24 mouse cellular contexts compared by ENCODE assay signal in the genomic region with DNA sequence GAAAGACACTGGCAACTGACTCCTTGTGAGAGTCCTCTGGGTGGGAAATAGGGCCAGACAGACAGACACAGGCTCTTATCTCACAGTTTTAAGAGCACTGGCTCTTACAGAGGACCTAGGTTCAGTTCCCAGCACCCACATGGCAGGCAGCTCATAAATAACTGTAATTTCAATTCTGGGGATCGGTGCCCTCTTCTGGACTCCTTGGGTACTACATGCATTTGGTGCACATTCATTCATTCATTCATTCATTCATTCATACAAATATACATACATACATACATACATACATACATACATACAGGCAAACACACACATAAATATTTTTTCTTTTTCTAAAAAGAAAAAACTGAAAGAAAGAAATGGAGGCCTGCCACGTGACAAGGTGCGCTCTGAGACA. TPM values are rescaled to one million over a fixed set of nuclear protein-coding genes. Genes with fewer than 3 reads are reported as not detected.
A peak's percentile ranks its signal among the peaks of the same experiment; 100 is the strongest.
DNase-seq lines count a peak whose midpoint lies in the region; ATAC-seq and TF ChIP-seq lines count a peak whose summit lies in the region.
"Had no signal": no experiment of that assay in that cellular context is flagged by ENCODE, and none has a peak within 500 bp of the region (broad histone marks: within the 10 kb centered on the region; RNA-seq: fewer than 3 reads in every experiment).

No protein-coding gene starts in this region.

- no peak overlapping the region for H3K4me2 ChIP-seq in heart, postnatal 0 days (ENCODE audit: low read depth, low read length)
- no peak overlapping the region for H3K4me2 ChIP-seq in liver, embryonic 11.5 days
- H3K4me2 ChIP-seq: embryonic facial prominence, embryonic 13.5 days; hindbrain, embryonic 14.5 days; neural tube, embryonic 15.5 days had no signal

- in situ Hi-C loops in ES-E14 (cut with MboI; ENCODE audit: low sequenced_read_pairs in 2 of 2, unreplicated experiment in 2 of 2): no loop called here

- no peak overlapping the region for H3K9ac ChIP-seq in heart, postnatal 0 days (replicated peaks; ENCODE audit: low read depth, low read length)
- no peak overlapping the region for H3K9ac ChIP-seq in liver, adult 2 months (ENCODE audit: low read depth, low read length)
- no peak overlapping the region for H3K9ac ChIP-seq in liver, embryonic 11.5 days (ENCODE audit: low read depth, low read length)
- H3K9ac ChIP-seq in ES-E14 (ENCODE audit: insufficient read depth, low read depth, low read length, poor library complexity, severe bottlenecking): no peak overlapping the region
- H3K9ac ChIP-seq: embryonic facial prominence, embryonic 13.5 days; hindbrain, embryonic 14.5 days; neural tube, embryonic 15.5 days had no signal

- H3K79me2 ChIP-seq in liver, adult 2 months (ENCODE audit: control insufficient read depth, insufficient read depth, low read length): no peaks in the 10 kb centered on the region

- ATAC-seq in heart, postnatal 0 days (ENCODE audit: insufficient read depth, low read depth): no peak
- no peak for ATAC-seq in liver, embryonic 11.5 days (replicated peaks; ENCODE audit: low FRiP score)
- ATAC-seq: forebrain, embryonic 14.5 days; Patski had no signal

- 98% methylated on average over 3 of the region's 3 CpGs for WGBS in heart, postnatal 0 days
- WGBS in liver, adult 2 months: 98% methylated on average over 3 of the region's 3 CpGs
- 93% methylated on average over 3 of the region's 3 CpGs for WGBS in liver, embryonic 11.5 days

- H3K4me3 ChIP-seq in heart, postnatal 0 days (ENCODE audit: low read depth, low read length): no peak overlapping the region
- no peak overlapping the region for H3K4me3 ChIP-seq in liver, adult 2 months (ENCODE audit: insufficient read depth, low read depth, low read length)
- H3K4me3 ChIP-seq in liver, embryonic 11.5 days (ENCODE audit: low read depth, low read length): no peak overlapping the region
- no peak overlapping the region for H3K4me3 ChIP-seq in ES-E14 (ENCODE audit: insufficient read depth in 1 of 2, low read depth in 1 of 2, low read length in 2 of 2, poor library complexity in 1 of 2, severe bottlenecking in 1 of 2)
- H3K4me3 ChIP-seq: embryonic facial prominence, embryonic 13.5 days; heart, embryonic 10.5 days; myocyte; neural tube, embryonic 15.5 days had no signal

- no peak for DNase-seq in heart, postnatal 0 days (ENCODE audit: low spot score)
- no peak for DNase-seq in heart, postnatal 36 days
- DNase-seq in liver, adult 2 months (ENCODE audit: extremely low read depth, low read depth, low spot score): no peak
- DNase-seq in liver, embryonic 11.5 days (ENCODE audit: low spot score): no peak
- DNase-seq in ES-E14 (ENCODE audit: low read depth, low spot score): peak; percentile 24
- peak; percentile 35 for DNase-seq in induced T-regulatory cell, adult 2 months (ENCODE audit: low read depth)
- DNase-seq in cerebellum, postnatal 14 days: no peak
- DNase-seq: adrenal gland, postnatal 14 days; cerebellum, adult 11 months; cerebellum, postnatal 10 days; gastrocnemius, postnatal 36 days; heart, postnatal 10 days; kidney, adult 18-20 months; kidney, postnatal 4 days; midbrain, embryonic 14.5 days; spleen, adult 18-20 months; thymus, adult 2 months had no signal

- TF ChIP-seq CTCF in heart, postnatal 0 days (IDR thresholded peaks at IDR 0.05; ENCODE audit: low read depth): peak; percentile 23; the same call in 1 of the 2 replicates
- 0 out of 2 replicates have a peak, but pooled peaks have one; percentile 7 for TF ChIP-seq CTCF in liver, adult 2 months (IDR thresholded peaks at IDR 0.05; ENCODE audit: low read depth, low read length)

- no peak overlapping the region for H3K27ac ChIP-seq in heart, postnatal 0 days (ENCODE audit: low read depth)
- no peak overlapping the region for H3K27ac ChIP-seq in liver, adult 2 months (replicated peaks; ENCODE audit: insufficient read depth, low read depth, low read length)
- H3K27ac ChIP-seq in liver, embryonic 11.5 days (ENCODE audit: low read depth, low read length): no peak overlapping the region
- H3K27ac ChIP-seq in ES-E14 (ENCODE audit: insufficient read depth, low read depth, low read length, poor library complexity, severe bottlenecking): no peak overlapping the region
- H3K27ac ChIP-seq: embryonic facial prominence, embryonic 13.5 days; heart, embryonic 10.5 days; hindbrain, embryonic 14.5 days; neural tube, embryonic 15.5 days had no signal

- intact Hi-C loops in heart, postnatal 36 days (cut with DNase I): no loop called here

- no peak for TF ChIP-seq EP300 in heart, postnatal 0 days (IDR thresholded peaks at IDR 0.05; ENCODE audit: low read depth)

- peaks cover 4% of the 10 kb centered on the region; the same call in 1 of the 2 replicates for H3K9me3 ChIP-seq in heart, postnatal 0 days (replicated peaks; ENCODE audit: control insufficient read depth, low read length)
- no peaks in the 10 kb centered on the region for H3K9me3 ChIP-seq in liver, embryonic 11.5 days (ENCODE audit: control insufficient read depth, low read length)
- H3K9me3 ChIP-seq in ES-E14 (ENCODE audit: control insufficient read depth, insufficient read depth, low read depth, low read length): no peaks in the 10 kb centered on the region
- H3K9me3 ChIP-seq: heart, embryonic 10.5 days; neural tube, embryonic 15.5 days had no signal

- H3K4me1 ChIP-seq in heart, postnatal 0 days (ENCODE audit: control insufficient read depth, insufficient read depth): peaks cover 41% of the 10 kb centered on the region
- no peaks in the 10 kb centered on the region for H3K4me1 ChIP-seq in liver, adult 2 months (ENCODE audit: control insufficient read depth, insufficient read depth, low read length)
- H3K4me1 ChIP-seq in liver, embryonic 11.5 days (replicated peaks; ENCODE audit: control insufficient read depth, insufficient read depth, low read length): no peaks in the 10 kb centered on the region
- H3K4me1 ChIP-seq in ES-E14 (ENCODE audit: control insufficient read depth in 2 of 2, insufficient read depth in 2 of 2, low read length in 2 of 2, poor library complexity in 1 of 2): peaks cover 4 to 14% of the 10 kb centered on the region in 2 experiments; a peak in 2 of 4 replicates

- no peak for TF ChIP-seq POLR2A in liver, adult 2 months (IDR thresholded peaks at IDR 0.05; ENCODE audit: extremely low read depth, insufficient read depth, low read length)

- no peaks in the 10 kb centered on the region for H3K27me3 ChIP-seq in heart, postnatal 0 days (ENCODE audit: control insufficient read depth, insufficient read depth, low read length)
- H3K27me3 ChIP-seq in liver, adult 2 months (ENCODE audit: control insufficient read depth, insufficient read depth, low read length): no peaks in the 10 kb centered on the region
- no peaks in the 10 kb centered on the region for H3K27me3 ChIP-seq in liver, embryonic 11.5 days (replicated peaks; ENCODE audit: control insufficient read depth, insufficient read depth, low read length)
- H3K27me3 ChIP-seq: embryonic facial prominence, embryonic 13.5 days; neural tube, embryonic 15.5 days; Patski had no signal

- no peaks in the 10 kb centered on the region for H3K36me3 ChIP-seq in heart, postnatal 0 days (replicated peaks; ENCODE audit: control insufficient read depth, insufficient read depth, low read length)
- H3K36me3 ChIP-seq in liver, adult 2 months (ENCODE audit: control insufficient read depth, insufficient read depth, low read length): no peaks in the 10 kb centered on the region
- no peaks in the 10 kb centered on the region for H3K36me3 ChIP-seq in liver, embryonic 11.5 days (ENCODE audit: control insufficient read depth, insufficient read depth, low read length)
- no peaks in the 10 kb centered on the region for H3K36me3 ChIP-seq in ES-E14 (ENCODE audit: control insufficient read depth, insufficient read depth, low read length, poor library complexity, severe bottlenecking)
- H3K36me3 ChIP-seq: neural tube, embryonic 15.5 days had no signal

TF ChIP-seq in ES-E14, 5 proteins besides CTCF, POLR2A, EP300 and RAD21:
- no peak for TF ChIP-seq MAFK (IDR thresholded peaks at IDR 0.05; ENCODE audit: insufficient read depth, low read depth, low read length)
- 0 out of 2 replicates have a peak, but pooled peaks have one; percentile 4 for TF ChIP-seq ZC3H11A (IDR thresholded peaks at IDR 0.05; ENCODE audit: borderline replicate concordance, low read depth, low read length)

RNA-seq across cellular contexts. Expression of gene Sh3bp4, which starts 56.9 kb away (rescaled TPM):
- 50.6 and 74.8 TPM in 2 replicates for total RNA-seq in heart, postnatal 0 days (2014; rRNA removed; ENCODE audit: low replicate concordance)
- 11.0 and 15.1 TPM in 2 replicates for polyA plus RNA-seq in heart, postnatal 0 days (2015; fragmentation: Nextera tagmentation; extraction: Ambion mirVana)
- total RNA-seq in heart, postnatal 36 days (2021): 10 to 100 TPM; 11.3 to 11.8 TPM
- total RNA-seq in liver, adult 2 months (2014; rRNA removed): 0.46 and 0.67 TPM in 2 replicates
- 0.34 and 0.45 TPM in 2 replicates for polyA plus RNA-seq in liver, adult 2 months (2012; rRNA removed)
- 4.4 and 4.7 TPM in 2 replicates for polyA plus RNA-seq in liver, embryonic 11.5 days (2014; fragmentation: Nextera tagmentation; extraction: Ambion mirVana)
- total RNA-seq in ES-E14 (2012; rRNA removed): 10.0 and 12.0 TPM in 2 replicates

Comparison
In these comparisons a context has a peak if more than half of its experiments do, and no peak if none do; other contexts are left out.
1. DNase-seq: peak in ES-E14 (single experiment) and induced T-regulatory cell, adult 2 months (single experiment); none in heart, postnatal 0 days (single experiment), heart, postnatal 36 days (0 of 2), liver, adult 2 months (single experiment), liver, embryonic 11.5 days (single experiment) and cerebellum, postnatal 14 days (0 of 2).